8 mouse cellular contexts compared by ENCODE assay signal in genomic region chr13:44730146-44730864, GRCm38 (mm10). TPM values are rescaled to one million over a fixed set of nuclear protein-coding genes. Genes with fewer than 3 reads are reported as not detected.
DNase-seq lines count a peak whose midpoint lies in the region; ATAC-seq and TF ChIP-seq lines count a peak whose summit lies in the region.

No protein-coding gene starts in this region.

- ATAC-seq in embryonic facial prominence, embryonic 13.5 days (ENCODE audit: insufficient number of reproducible peaks, insufficient read depth, low FRiP score, low TSS enrichment, low read depth) = peak; percentile 95
- peak; percentile 94 for ATAC-seq in limb, embryonic 12.5 days (ENCODE audit: insufficient number of reproducible peaks, insufficient read depth, low FRiP score, low TSS enrichment, low read depth)
- ATAC-seq in midbrain, embryonic 15.5 days (replicated peaks) = peak; percentile 98

- H3K9ac ChIP-seq in embryonic facial prominence, embryonic 13.5 days = peak overlapping the region; percentile 91
- H3K9ac ChIP-seq in limb, embryonic 12.5 days (replicated peaks) = peak overlapping the region; percentile 85
- peak overlapping the region; percentile 84 for H3K9ac ChIP-seq in midbrain, embryonic 15.5 days

- no peak for TF ChIP-seq POLR2A in kidney, adult 2 months (IDR thresholded peaks at IDR 0.05; ENCODE audit: low read depth, low read length)
- no peak for TF ChIP-seq POLR2A in spleen, adult 2 months (IDR thresholded peaks at IDR 0.05; ENCODE audit: low read depth, low read length)

- H3K36me3 ChIP-seq in embryonic facial prominence, embryonic 13.5 days = no peaks in the 10 kb centered on the region
- H3K36me3 ChIP-seq in kidney, adult 2 months (ENCODE audit: control insufficient read depth, insufficient read depth, low read length) = no peaks in the 10 kb centered on the region
- no peaks in the 10 kb centered on the region for H3K36me3 ChIP-seq in limb, embryonic 12.5 days
- no peaks in the 10 kb centered on the region for H3K36me3 ChIP-seq in midbrain, embryonic 15.5 days (replicated peaks)
- H3K36me3 ChIP-seq in spleen, adult 2 months (ENCODE audit: control insufficient read depth, insufficient read depth, low read length) = no peaks in the 10 kb centered on the region

- peak; percentile 97 for DNase-seq in 3134 (ENCODE audit: extremely low read depth, insufficient read length, low spot score)
- peak; percentile 100 for DNase-seq in adrenal gland, postnatal 36 days
- peak; percentile 100 for DNase-seq in heart, adult 18-20 months
- peak; percentile 100 for DNase-seq in kidney, adult 2 months
- DNase-seq in spleen, adult 2 months (ENCODE audit: low read depth in 1 of 2, low spot score in 2 of 2) = peak; percentile 95

- no peaks in the 10 kb centered on the region for H3K9me3 ChIP-seq in embryonic facial prominence, embryonic 13.5 days
- H3K9me3 ChIP-seq in limb, embryonic 12.5 days = no peaks in the 10 kb centered on the region
- H3K9me3 ChIP-seq in midbrain, embryonic 15.5 days = no peaks in the 10 kb centered on the region

- WGBS in embryonic facial prominence, embryonic 13.5 days = under 1% methylated on average over 63 of the region's 87 CpGs
- 1% methylated on average over 73 of the region's 87 CpGs for WGBS in kidney, adult 2 months
- WGBS in limb, embryonic 12.5 days = under 1% methylated on average over 48 of the region's 87 CpGs
- under 1% methylated on average over 70 of the region's 87 CpGs for WGBS in midbrain, embryonic 15.5 days
- 2% methylated on average over 82 of the region's 87 CpGs for whole genome bisulfite sequencing in spleen, adult 2 months

- H3K4me1 ChIP-seq in embryonic facial prominence, embryonic 13.5 days = peaks cover 25% of the 10 kb centered on the region
- peaks cover 9% of the 10 kb centered on the region for H3K4me1 ChIP-seq in kidney, adult 2 months (ENCODE audit: control insufficient read depth, insufficient read depth, low read length)
- peaks cover 28% of the 10 kb centered on the region for H3K4me1 ChIP-seq in limb, embryonic 12.5 days (replicated peaks)
- H3K4me1 ChIP-seq in midbrain, embryonic 15.5 days = peaks cover 20% of the 10 kb centered on the region
- peaks cover 4% of the 10 kb centered on the region for H3K4me1 ChIP-seq in spleen, adult 2 months (ENCODE audit: control insufficient read depth, insufficient read depth, insufficient read length)

- H3K27ac ChIP-seq in embryonic facial prominence, embryonic 13.5 days = peak overlapping the region; percentile 96
- H3K27ac ChIP-seq in kidney, adult 2 months (ENCODE audit: insufficient read depth, low read depth, low read length) = peak overlapping the region; percentile 83
- peak overlapping the region; percentile 94 for H3K27ac ChIP-seq in limb, embryonic 12.5 days
- peak overlapping the region; percentile 99 for H3K27ac ChIP-seq in midbrain, embryonic 15.5 days
- peak overlapping the region; percentile 99 for H3K27ac ChIP-seq in spleen, adult 2 months (ENCODE audit: insufficient read depth, low read length)

- TF ChIP-seq CTCF in kidney, adult 2 months (conservative IDR thresholded peaks at IDR 0.05; ENCODE audit: insufficient read depth, insufficient read length, low read depth, low read length) = no peak
- no peak for TF ChIP-seq CTCF in spleen, adult 2 months (IDR thresholded peaks at IDR 0.05; ENCODE audit: extremely low read depth, insufficient read depth, insufficient read length, insufficient replicate concordance)

- peak overlapping the region; percentile 77 for H3K4me3 ChIP-seq in embryonic facial prominence, embryonic 13.5 days
- H3K4me3 ChIP-seq in kidney, adult 2 months (ENCODE audit: insufficient read depth, low read depth, low read length) = peak overlapping the region; percentile 83
- peak overlapping the region; percentile 75 for H3K4me3 ChIP-seq in limb, embryonic 12.5 days (replicated peaks)
- H3K4me3 ChIP-seq in midbrain, embryonic 15.5 days = peak overlapping the region; percentile 80
- H3K4me3 ChIP-seq in spleen, adult 2 months (ENCODE audit: extremely low read depth, insufficient read depth, insufficient read length) = peak overlapping the region; percentile 86

- H3K27me3 ChIP-seq in embryonic facial prominence, embryonic 13.5 days = no peaks in the 10 kb centered on the region
- no peaks in the 10 kb centered on the region for H3K27me3 ChIP-seq in kidney, adult 2 months (replicated peaks; ENCODE audit: control insufficient read depth, insufficient read depth, low read length)
- H3K27me3 ChIP-seq in limb, embryonic 12.5 days = no peaks in the 10 kb centered on the region
- H3K27me3 ChIP-seq in midbrain, embryonic 15.5 days (replicated peaks) = no peaks in the 10 kb centered on the region
- no peaks in the 10 kb centered on the region; the same call in 1 of the 2 replicates for H3K27me3 ChIP-seq in spleen, adult 2 months (ENCODE audit: control insufficient read depth, insufficient read depth, low read length)

- peak overlapping the region; percentile 89 for H3K4me2 ChIP-seq in embryonic facial prominence, embryonic 13.5 days
- peak overlapping the region; percentile 89 for H3K4me2 ChIP-seq in limb, embryonic 12.5 days
- H3K4me2 ChIP-seq in midbrain, embryonic 15.5 days = peak overlapping the region; percentile 91

RNA-seq across cellular contexts. Expression of gene Jarid2, which starts 1.0 kb away (rescaled TPM):
- total RNA-seq in adrenal gland, postnatal 36 days (2021) = 10 to 100 TPM; 35.8 to 40.6 TPM
- 34.6 and 36.6 TPM in 2 replicates for polyA plus RNA-seq in embryonic facial prominence, embryonic 13.5 days (2015; fragmentation: Nextera tagmentation; extraction: Ambion mirVana)
- total RNA-seq in heart, adult 18-20 months (2021) = 10 to 100 TPM; 15.8 to 16.6 TPM
- polyA plus RNA-seq in kidney, adult 2 months (2012; rRNA removed) = 10.5 and 11.3 TPM in 2 replicates
- polyA plus RNA-seq in limb, embryonic 12.5 days (2016; fragmentation: Nextera tagmentation; extraction: Ambion mirVana) = 57.4 and 63.8 TPM in 2 replicates
- polyA plus RNA-seq in midbrain, embryonic 15.5 days (2015; fragmentation: Nextera tagmentation; extraction: Ambion mirVana) = 40.7 and 44.7 TPM in 2 replicates
- 10.9 and 14.3 TPM in 2 replicates for polyA plus RNA-seq in spleen, adult 2 months (2012; rRNA removed)

Comparison
In these comparisons a context has a peak if more than half of its experiments do, and no peak if none do; other contexts are left out.
1. Peak in every context shown above with its lines: DNase-seq, ATAC-seq, H3K4me3 ChIP-seq and H3K27ac ChIP-seq.